Mouse (Mus musculus): ENCODE data around the gene Pik3r5. TPM values are rescaled to one million over a fixed set of nuclear protein-coding genes. Genes with fewer than 3 reads are reported as not detected.

The Pik3r5 gene
- polyA plus RNA-seq, 1 experiment from 2014 or later = 0.74 TPM

DNA sequence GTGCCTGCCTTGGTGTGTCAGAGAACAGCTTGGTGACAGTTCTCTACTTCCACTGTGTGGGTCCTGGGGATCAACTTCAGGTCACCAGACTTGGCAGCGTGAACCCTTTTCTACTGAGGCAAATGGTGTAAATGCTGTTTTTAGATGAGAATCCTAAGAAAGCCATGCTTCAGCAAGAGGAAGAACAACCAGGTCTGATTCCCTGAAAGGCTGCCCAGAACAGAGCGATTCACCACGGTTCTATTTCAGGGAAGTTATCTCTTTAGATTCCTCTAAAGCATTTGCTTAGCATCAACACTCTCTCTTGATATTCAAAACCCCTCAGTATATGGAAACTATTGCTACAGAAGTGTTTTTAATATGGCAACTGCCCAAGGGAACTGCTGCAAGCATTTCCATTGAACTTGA lies 46.7 kb downstream of the Pik3r5 start:
- H3K4me1 ChIP-seq (replicated peaks; ENCODE audit: control insufficient read depth, insufficient read depth, low read length) = no peaks in the 10 kb centered on the region
- ATAC-seq (ENCODE audit: low FRiP score) = no peak
- H3K9ac ChIP-seq (ENCODE audit: low read depth, low read length) = no peak overlapping the region
- no peak overlapping the region for H3K27ac ChIP-seq (ENCODE audit: low read depth, low read length)
- no peaks in the 10 kb centered on the region for H3K36me3 ChIP-seq (ENCODE audit: control insufficient read depth, insufficient read depth, low read length)
- no peaks in the 10 kb centered on the region for H3K9me3 ChIP-seq (ENCODE audit: control insufficient read depth, low read length)
- 90% methylated on average over 3 of the region's 3 CpGs for WGBS
- no peak for DNase-seq (ENCODE audit: low spot score)
- H3K4me3 ChIP-seq (ENCODE audit: low read depth, low read length) = no peak overlapping the region
- no peak overlapping the region for H3K4me2 ChIP-seq (replicated peaks; ENCODE audit: low read depth, low read length)
- no peaks in the 10 kb centered on the region for H3K27me3 ChIP-seq (ENCODE audit: control insufficient read depth, insufficient read depth, low read length)

DNA sequence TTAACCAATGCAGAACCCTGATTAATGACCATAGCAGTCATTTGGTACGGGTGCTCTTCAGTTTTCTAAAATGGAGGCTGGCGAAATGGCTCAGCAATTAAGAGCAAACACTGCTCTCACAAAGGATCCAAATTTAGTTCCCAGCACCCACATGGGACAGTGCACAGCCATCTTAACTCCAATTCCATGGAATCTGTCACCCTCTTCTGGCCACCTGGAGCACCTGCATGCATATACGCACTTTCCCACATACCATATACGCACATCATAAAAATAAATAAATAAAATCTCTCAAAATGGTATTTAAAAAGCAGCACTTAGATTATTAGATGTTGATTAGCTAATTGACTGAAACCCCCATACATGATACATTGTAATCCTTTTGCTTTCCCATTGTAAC lies 48.7 kb downstream of the Pik3r5 start:
- Histone ChIP-seq H3K4me1 (replicated peaks; ENCODE audit: control insufficient read depth, insufficient read depth, low read length) (no peaks in the 10 kb centered on the region), H3K9me3 (ENCODE audit: control insufficient read depth, low read length) (no peaks in the 10 kb centered on the region), H3K27ac (ENCODE audit: low read depth, low read length) (no peak overlapping the region), H3K27me3 (ENCODE audit: control insufficient read depth, insufficient read depth, low read length) (no peaks in the 10 kb centered on the region), H3K4me3 (ENCODE audit: low read depth, low read length) (no peak overlapping the region), H3K36me3 (ENCODE audit: control insufficient read depth, insufficient read depth, low read length) (no peaks in the 10 kb centered on the region), H3K4me2 (replicated peaks; ENCODE audit: low read depth, low read length) (no peak overlapping the region), H3K9ac (ENCODE audit: low read depth, low read length) (no peak overlapping the region)
- 92% methylated on average over 4 of the region's 4 CpGs for WGBS
- ATAC-seq (ENCODE audit: low FRiP score) = no peak
- no peak for DNase-seq (ENCODE audit: low spot score)

DNA sequence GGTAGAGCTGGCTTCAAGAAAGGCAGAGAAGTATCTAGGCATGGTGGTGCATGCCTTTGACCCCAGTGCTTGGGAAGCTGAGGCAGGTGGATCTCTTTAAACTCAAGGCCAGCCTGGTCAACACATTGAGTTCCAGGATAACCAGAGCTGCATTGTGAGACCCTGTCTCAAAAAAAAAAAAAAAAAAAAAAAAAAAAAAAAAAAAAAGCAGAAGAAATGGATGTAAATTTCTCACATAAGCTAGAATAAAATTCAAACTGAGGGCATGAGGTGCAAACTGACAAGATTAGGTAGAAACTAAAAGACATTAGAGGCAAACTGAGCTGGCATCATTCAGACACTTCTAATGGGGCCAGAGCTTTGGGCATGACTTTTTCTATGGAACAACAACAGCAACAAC lies 50.1 kb downstream of the Pik3r5 start:
- no peaks in the 10 kb centered on the region for H3K27me3 ChIP-seq (ENCODE audit: control insufficient read depth, insufficient read depth, low read length)
- ATAC-seq (ENCODE audit: low FRiP score) (no peak), DNase-seq (ENCODE audit: low spot score) (no peak)
- H3K4me2 ChIP-seq (replicated peaks; ENCODE audit: low read depth, low read length) = no peak overlapping the region
- H3K4me1 ChIP-seq (replicated peaks; ENCODE audit: control insufficient read depth, insufficient read depth, low read length) = no peaks in the 10 kb centered on the region
- H3K9me3 ChIP-seq (ENCODE audit: control insufficient read depth, low read length) = no peaks in the 10 kb centered on the region
- H3K4me3 ChIP-seq (ENCODE audit: low read depth, low read length) = no peak overlapping the region
- no peaks in the 10 kb centered on the region for H3K36me3 ChIP-seq (ENCODE audit: control insufficient read depth, insufficient read depth, low read length)
- H3K9ac ChIP-seq (ENCODE audit: low read depth, low read length) = no peak overlapping the region
- H3K27ac ChIP-seq (ENCODE audit: low read depth, low read length) = no peak overlapping the region

DNA sequence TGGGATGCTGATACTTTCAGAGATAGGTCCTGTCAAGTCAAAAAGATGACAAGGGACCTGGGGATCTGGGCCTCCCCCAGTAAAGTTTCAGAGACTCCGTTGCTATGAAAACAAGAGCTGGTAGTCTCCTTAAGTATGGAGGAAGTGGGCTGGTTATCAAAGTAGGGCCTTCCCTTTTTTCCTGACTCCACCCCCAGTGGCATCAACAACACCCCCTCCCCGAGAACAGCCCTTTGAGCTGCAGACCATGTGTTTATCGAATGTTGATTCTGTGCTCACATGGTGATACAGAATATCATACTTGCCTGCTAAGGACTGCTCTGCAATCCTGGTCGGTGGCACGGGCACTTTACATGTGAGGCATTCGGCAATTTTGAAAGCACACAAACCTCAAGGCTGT lies 51.3 kb downstream of the Pik3r5 start:
- H3K36me3 ChIP-seq (ENCODE audit: control insufficient read depth, insufficient read depth, low read length) = no peaks in the 10 kb centered on the region
- no peaks in the 10 kb centered on the region for H3K27me3 ChIP-seq (ENCODE audit: control insufficient read depth, insufficient read depth, low read length)
- DNase-seq (ENCODE audit: low spot score) = no peak
- H3K9ac ChIP-seq (ENCODE audit: low read depth, low read length) = no peak overlapping the region
- H3K9me3 ChIP-seq (ENCODE audit: control insufficient read depth, low read length) = no peaks in the 10 kb centered on the region
- H3K4me3 ChIP-seq (ENCODE audit: low read depth, low read length) = no peak overlapping the region
- WGBS = 93% methylated on average over 6 of the region's 6 CpGs
- H3K27ac ChIP-seq (ENCODE audit: low read depth, low read length) = no peak overlapping the region
- H3K4me1 ChIP-seq (replicated peaks; ENCODE audit: control insufficient read depth, insufficient read depth, low read length) = no peaks in the 10 kb centered on the region
- H3K4me2 ChIP-seq (replicated peaks; ENCODE audit: low read depth, low read length) = no peak overlapping the region
- no peak for ATAC-seq (ENCODE audit: low FRiP score)

DNA sequence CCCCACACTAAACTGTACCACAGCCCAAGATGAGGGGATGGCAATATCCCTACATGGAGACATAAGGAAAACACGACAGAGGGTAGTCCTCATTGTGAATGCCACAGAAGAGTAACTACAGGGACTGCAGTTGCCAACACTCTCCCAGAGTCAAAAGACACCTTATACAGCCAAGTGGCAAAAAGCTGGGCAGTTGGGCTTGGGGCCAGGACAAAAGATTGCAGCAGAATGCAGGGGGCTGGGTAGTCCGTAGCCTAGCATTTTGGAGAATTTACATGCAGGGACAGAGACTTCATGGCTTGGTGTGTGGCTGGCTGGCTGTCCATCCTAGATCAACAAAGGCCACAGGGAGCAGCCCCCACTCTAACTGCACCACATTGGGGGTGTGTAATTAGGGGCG lies 52.5 kb downstream of the Pik3r5 start:
- Histone ChIP-seq H3K4me1 (replicated peaks; ENCODE audit: control insufficient read depth, insufficient read depth, low read length) (no peaks in the 10 kb centered on the region), H3K27me3 (ENCODE audit: control insufficient read depth, insufficient read depth, low read length) (no peaks in the 10 kb centered on the region), H3K4me3 (ENCODE audit: low read depth, low read length) (no peak overlapping the region), H3K9ac (ENCODE audit: low read depth, low read length) (no peak overlapping the region), H3K9me3 (ENCODE audit: control insufficient read depth, low read length) (no peaks in the 10 kb centered on the region), H3K27ac (ENCODE audit: low read depth, low read length) (no peak overlapping the region), H3K4me2 (replicated peaks; ENCODE audit: low read depth, low read length) (no peak overlapping the region), H3K36me3 (ENCODE audit: control insufficient read depth, insufficient read depth, low read length) (no peaks in the 10 kb centered on the region)
- WGBS = 74% methylated on average over 3 of the region's 3 CpGs
- DNase-seq (ENCODE audit: low spot score) (no peak), ATAC-seq (ENCODE audit: low FRiP score) (no peak)

DNA sequence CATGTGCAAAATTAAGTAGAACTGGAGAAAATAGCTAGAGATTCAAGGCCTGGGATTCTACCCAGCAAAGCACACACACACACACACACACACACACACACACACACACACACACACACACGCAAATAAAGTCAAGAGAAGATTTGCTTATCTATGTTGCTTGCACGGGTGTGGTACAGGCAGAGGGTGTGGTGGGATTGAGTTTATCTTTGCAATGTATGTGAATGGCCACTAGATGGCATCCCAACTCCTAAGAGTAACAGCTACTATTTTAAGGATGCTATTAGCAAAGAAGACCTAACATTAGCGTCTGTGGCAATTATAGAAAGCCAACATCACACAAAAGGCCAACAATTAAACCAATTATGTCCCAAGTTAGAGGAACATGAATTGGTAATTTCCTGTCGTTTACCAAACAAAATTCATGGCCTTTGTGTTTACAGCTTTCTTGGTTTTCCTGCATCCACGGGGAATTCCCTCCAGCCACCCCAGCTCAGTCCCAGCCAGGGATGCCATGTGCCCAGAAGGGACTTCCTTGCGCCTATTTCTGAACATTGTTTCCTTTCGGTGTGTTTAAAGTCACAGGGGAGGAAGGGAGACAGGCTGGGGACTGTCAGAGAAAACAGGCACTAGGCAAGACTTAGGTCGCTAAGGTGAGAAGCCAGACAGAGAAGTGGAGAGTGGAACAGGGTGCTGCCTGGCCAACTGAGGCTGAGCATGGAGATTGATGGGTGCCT lies 53.5 kb downstream of the Pik3r5 start:
- Histone ChIP-seq H3K9me3 (ENCODE audit: control insufficient read depth, low read length) (no peaks in the 10 kb centered on the region), H3K36me3 (ENCODE audit: control insufficient read depth, insufficient read depth, low read length) (no peaks in the 10 kb centered on the region), H3K4me2 (replicated peaks; ENCODE audit: low read depth, low read length) (no peak overlapping the region), H3K27ac (ENCODE audit: low read depth, low read length) (no peak overlapping the region), H3K27me3 (ENCODE audit: control insufficient read depth, insufficient read depth, low read length) (no peaks in the 10 kb centered on the region), H3K4me1 (replicated peaks; ENCODE audit: control insufficient read depth, insufficient read depth, low read length) (no peaks in the 10 kb centered on the region), H3K9ac (ENCODE audit: low read depth, low read length) (no peak overlapping the region), H3K4me3 (ENCODE audit: low read depth, low read length) (no peak overlapping the region)
- WGBS = 44% methylated on average over 8 of the region's 8 CpGs
- DNase-seq (ENCODE audit: low spot score) (peak; percentile 77), ATAC-seq (ENCODE audit: low FRiP score) (no peak)

DNA sequence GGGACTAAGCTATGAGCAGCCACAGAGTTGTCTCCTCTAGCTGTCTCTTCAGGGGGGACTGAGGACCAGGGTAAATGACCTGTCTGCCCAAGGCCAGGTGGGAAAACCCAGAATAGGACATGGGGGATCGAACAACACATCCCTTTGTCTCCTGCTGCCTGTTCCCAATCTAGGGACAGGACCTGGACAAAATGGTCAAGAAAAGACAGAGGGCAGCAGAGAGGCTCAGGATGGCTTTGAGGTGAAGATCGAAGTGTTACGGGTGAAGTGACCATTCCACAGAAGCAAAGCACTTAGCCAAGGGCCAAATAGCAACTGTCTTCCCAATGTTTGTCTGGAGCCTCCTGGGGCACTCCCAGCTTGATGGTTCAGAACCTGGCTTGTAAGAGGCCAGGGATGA lies 54.2 kb downstream of the Pik3r5 start:
- no peaks in the 10 kb centered on the region for H3K27me3 ChIP-seq (ENCODE audit: control insufficient read depth, insufficient read depth, low read length)
- H3K9me3 ChIP-seq (ENCODE audit: control insufficient read depth, low read length) = no peaks in the 10 kb centered on the region
- H3K4me2 ChIP-seq (replicated peaks; ENCODE audit: low read depth, low read length) = no peak overlapping the region
- no peak overlapping the region for H3K9ac ChIP-seq (ENCODE audit: low read depth, low read length)
- DNase-seq (ENCODE audit: low spot score) (no peak), ATAC-seq (ENCODE audit: low FRiP score) (no peak)
- H3K4me3 ChIP-seq (ENCODE audit: low read depth, low read length) = no peak overlapping the region
- H3K27ac ChIP-seq (ENCODE audit: low read depth, low read length) = no peak overlapping the region
- H3K36me3 ChIP-seq (ENCODE audit: control insufficient read depth, insufficient read depth, low read length) = no peaks in the 10 kb centered on the region
- no peaks in the 10 kb centered on the region for H3K4me1 ChIP-seq (replicated peaks; ENCODE audit: control insufficient read depth, insufficient read depth, low read length)
- 91% methylated on average over 3 of the region's 3 CpGs for WGBS

DNA sequence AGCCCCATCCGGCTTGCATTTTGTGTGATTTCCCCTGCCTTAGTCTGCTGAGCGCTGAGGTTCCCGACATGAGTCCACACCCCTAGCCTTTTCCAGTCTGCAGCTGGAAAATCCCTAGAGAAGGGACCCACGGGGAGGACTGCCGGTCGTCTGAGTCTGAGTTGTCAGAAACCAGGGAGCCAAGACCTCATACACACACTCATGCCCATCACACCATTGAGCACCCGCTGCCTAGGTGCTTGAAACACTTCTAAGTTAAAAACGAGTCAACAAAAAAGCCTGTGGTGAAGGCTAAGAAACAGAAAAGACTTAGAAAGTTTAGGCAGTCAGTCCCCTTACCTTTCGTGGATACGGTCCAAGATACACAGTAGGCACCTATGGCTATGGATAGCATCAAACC lies 55.8 kb downstream of the Pik3r5 start:
- Histone ChIP-seq H3K9ac (ENCODE audit: low read depth, low read length) (no peak overlapping the region), H3K4me1 (replicated peaks; ENCODE audit: control insufficient read depth, insufficient read depth, low read length) (no peaks in the 10 kb centered on the region), H3K36me3 (ENCODE audit: control insufficient read depth, insufficient read depth, low read length) (no peaks in the 10 kb centered on the region), H3K27me3 (ENCODE audit: control insufficient read depth, insufficient read depth, low read length) (no peaks in the 10 kb centered on the region), H3K4me3 (ENCODE audit: low read depth, low read length) (no peak overlapping the region), H3K27ac (ENCODE audit: low read depth, low read length) (no peak overlapping the region), H3K9me3 (ENCODE audit: control insufficient read depth, low read length) (no peaks in the 10 kb centered on the region), H3K4me2 (replicated peaks; ENCODE audit: low read depth, low read length) (no peak overlapping the region)
- no peak for ATAC-seq (ENCODE audit: low FRiP score)
- 91% methylated on average over 10 of the region's 10 CpGs for WGBS
- DNase-seq (ENCODE audit: low spot score) = no peak

DNA sequence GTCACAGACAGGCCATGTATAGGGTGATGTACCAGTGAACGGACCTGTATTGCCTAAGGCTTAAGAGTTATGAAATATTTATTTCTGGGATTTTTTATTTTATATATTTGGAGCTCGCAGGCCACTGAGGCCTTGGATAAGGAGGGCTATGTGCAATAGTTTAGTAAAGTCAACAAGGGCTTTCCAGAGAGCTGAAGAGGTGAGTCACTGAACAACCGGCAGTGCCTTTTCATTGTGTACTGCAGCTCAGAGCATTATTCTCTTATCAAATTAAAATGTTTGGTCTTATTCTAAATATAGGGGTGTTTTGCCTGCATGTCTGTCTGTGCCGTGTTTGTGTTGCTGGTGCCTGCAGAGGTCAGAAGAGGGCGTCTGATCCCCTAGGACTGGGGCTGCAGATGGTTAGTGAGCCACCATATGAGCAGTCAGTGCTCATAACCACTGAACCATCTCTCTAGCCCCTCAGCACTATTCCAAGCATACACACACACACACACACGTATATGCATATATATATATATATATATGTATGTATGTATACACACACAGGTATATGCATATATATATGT lies 56.4 kb downstream of the Pik3r5 start:
- Histone ChIP-seq H3K4me1 (replicated peaks; ENCODE audit: control insufficient read depth, insufficient read depth, low read length) (no peaks in the 10 kb centered on the region), H3K4me2 (replicated peaks; ENCODE audit: low read depth, low read length) (no peak overlapping the region), H3K36me3 (ENCODE audit: control insufficient read depth, insufficient read depth, low read length) (no peaks in the 10 kb centered on the region), H3K27ac (ENCODE audit: low read depth, low read length) (no peak overlapping the region), H3K4me3 (ENCODE audit: low read depth, low read length) (no peak overlapping the region), H3K9ac (ENCODE audit: low read depth, low read length) (no peak overlapping the region), H3K9me3 (ENCODE audit: control insufficient read depth, low read length) (no peaks in the 10 kb centered on the region), H3K27me3 (ENCODE audit: control insufficient read depth, insufficient read depth, low read length) (no peaks in the 10 kb centered on the region)
- 73% methylated on average over 6 of the region's 6 CpGs for WGBS
- no peak for ATAC-seq (ENCODE audit: low FRiP score)
- no peak for DNase-seq (ENCODE audit: low spot score)

All from hindbrain, embryonic 11.5 days (tissue).